Mouse (Mus musculus) limb, embryonic 14.5 days (tissue): ENCODE measurements at regions not wholly inside any gene's neighbourhood (a gene's known extent, or its start where the extent isn't known, plus 50 kb on each side); places are given as distances from the start of the nearest gene placed in this dataset.

Experiments used
- ATAC-seq: fragments of 200-750 bp; cut with Nextera tagmentation; 2 replicates; pipeline ENCODE4 v1.8.0; 2017; ENCODE audit warnings: low read depth, moderate number of reproducible peaks, moderate TSS enrichment; ENCODE audit not compliant: low FRiP score
- DNase-seq: peaks from one replicate; pipeline ENCODE4 v3.0.0-alpha.2; 2015; ENCODE audit warnings: low spot score
- H3K27ac ChIP-seq: fragments of 300-500 bp; sonication (generic); replicated peaks from 2 replicates; pipeline ENCODE4 v1.5.1; 2014; ENCODE audit warnings: low read depth, mild to moderate bottlenecking, low read length, moderate library complexity, mixed read lengths
- H3K27me3 ChIP-seq: fragments of 300-500 bp; sonication (generic); 2 replicates; pipeline ENCODE4 v1.6.1; 2014; ENCODE audit warnings: low read length, mixed read lengths; ENCODE audit not compliant: control insufficient read depth, insufficient read depth
- H3K36me3 ChIP-seq: fragments of 300-500 bp; sonication (generic); 2 replicates; pipeline ENCODE4 v1.6.1; 2014; ENCODE audit warnings: mild to moderate bottlenecking, low read length, moderate library complexity, mixed read lengths; ENCODE audit not compliant: control insufficient read depth, insufficient read depth
- H3K4me1 ChIP-seq: fragments of 300-500 bp; sonication (generic); 2 replicates; pipeline ENCODE4 v1.6.1; 2014; ENCODE audit warnings: antibody characterized with exemption, low read length, mixed read lengths; ENCODE audit not compliant: control insufficient read depth, insufficient read depth
- H3K4me2 ChIP-seq: fragments of 300-500 bp; sonication (generic); replicated peaks from 2 replicates; pipeline ENCODE4 v1.6.1; 2014; ENCODE audit warnings: low read depth, mild to moderate bottlenecking, low read length, moderate library complexity; ENCODE audit not compliant: severe bottlenecking
- H3K4me3 ChIP-seq: fragments of 300-500 bp; sonication (generic); replicated peaks from 2 replicates; pipeline ENCODE4 v1.5.1; 2014; ENCODE audit warnings: low read length
- H3K9ac ChIP-seq: fragments of 300-500 bp; sonication (generic); 2 replicates; pipeline ENCODE4 v1.6.1; 2014; ENCODE audit warnings: mild to moderate bottlenecking, low read depth, low read length, moderate library complexity; ENCODE audit not compliant: severe bottlenecking
- H3K9me3 ChIP-seq: fragments of 300-500 bp; sonication (generic); 2 replicates; pipeline ENCODE4 v1.6.1; 2016; ENCODE audit warnings: low read length; ENCODE audit not compliant: control insufficient read depth
- POLR2A ChIP-seq: fragments of 200-500 bp; IDR thresholded peaks from 2 replicates; pipeline ENCODE4 v1.8.0; 2012; ENCODE audit warnings: inconsistent platforms, mild to moderate bottlenecking, moderate library complexity, borderline replicate concordance; ENCODE audit not compliant: insufficient read depth, insufficient read length; ENCODE audit errors: extremely low read depth
- WGBS: fragments of 180-500 bp; shearing (Covaris S2); extraction: QIAGEN DNeasy Blood & Tissue Kit; methylation state at CpG from one replicate; pipeline ENCODE4 v1.1.7; 2014; 5-methylcytosine and 5-hydroxymethylcytosine counted together

DNA sequence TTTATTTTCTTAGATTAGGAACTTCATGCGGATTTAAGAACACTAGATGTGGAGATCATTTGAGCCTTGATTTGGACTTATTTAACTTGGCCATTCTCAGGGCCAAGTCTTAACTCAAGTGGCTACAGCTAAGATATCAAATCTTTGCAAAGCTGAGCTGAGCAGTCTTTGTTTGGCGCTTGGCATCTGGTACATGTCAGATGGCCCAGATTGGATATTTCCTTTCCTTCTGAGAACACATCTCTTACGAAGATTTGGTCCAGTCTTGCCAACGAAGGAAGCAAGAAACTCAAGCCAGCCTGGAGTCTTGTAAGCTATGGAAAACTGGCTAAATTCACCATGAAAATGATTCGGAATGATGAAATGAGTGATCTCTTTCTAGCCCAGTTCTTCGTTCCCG, 59.1 kb upstream of the Cdc42ep3 start:
- Histone ChIP-seq H3K4me3 (no peak overlapping the region), H3K36me3 (no peaks in the 10 kb centered on the region), H3K4me1 (no peaks in the 10 kb centered on the region), H3K27ac (no peak overlapping the region), H3K27me3 (no peaks in the 10 kb centered on the region), H3K4me2 (no peak overlapping the region), H3K9me3 (no peaks in the 10 kb centered on the region), H3K9ac (no peak overlapping the region)
- DNase-seq (no peak), ATAC-seq (no peak)
- TF ChIP-seq POLR2A = no peak
- WGBS = 91% methylated on average over 7 of the region's 7 CpGs

DNA sequence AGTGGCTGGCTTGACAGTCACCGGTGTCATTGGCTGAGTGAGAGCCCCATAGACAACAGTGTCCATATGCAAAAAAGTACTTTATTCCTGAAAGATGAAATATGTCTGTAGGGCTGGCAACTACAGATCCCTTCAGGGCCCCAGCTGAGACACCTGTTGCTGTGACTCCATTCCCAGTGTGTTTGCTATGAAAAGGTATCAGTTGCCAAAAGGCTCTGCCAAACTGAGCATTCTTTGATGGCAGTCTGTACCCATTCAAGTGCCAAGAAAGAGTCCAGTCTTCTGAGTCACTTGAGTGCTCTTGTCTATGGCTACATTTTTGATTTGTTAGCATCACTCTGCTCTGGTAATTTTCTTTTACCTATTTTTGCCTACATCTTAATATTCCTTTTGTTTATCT, 63.1 kb upstream of the Cdc42ep3 start:
- H3K9ac ChIP-seq = no peak overlapping the region
- 100% methylated on average over 1 of the region's 1 CpGs for WGBS
- no peak overlapping the region for H3K27ac ChIP-seq
- no peak overlapping the region for H3K4me3 ChIP-seq
- H3K4me1 ChIP-seq = no peaks in the 10 kb centered on the region
- no peak overlapping the region for H3K4me2 ChIP-seq
- no peak for TF ChIP-seq POLR2A
- DNase-seq (no peak), ATAC-seq (no peak)
- H3K36me3 ChIP-seq = no peaks in the 10 kb centered on the region
- H3K27me3 ChIP-seq = no peaks in the 10 kb centered on the region
- no peaks in the 10 kb centered on the region for H3K9me3 ChIP-seq

DNA sequence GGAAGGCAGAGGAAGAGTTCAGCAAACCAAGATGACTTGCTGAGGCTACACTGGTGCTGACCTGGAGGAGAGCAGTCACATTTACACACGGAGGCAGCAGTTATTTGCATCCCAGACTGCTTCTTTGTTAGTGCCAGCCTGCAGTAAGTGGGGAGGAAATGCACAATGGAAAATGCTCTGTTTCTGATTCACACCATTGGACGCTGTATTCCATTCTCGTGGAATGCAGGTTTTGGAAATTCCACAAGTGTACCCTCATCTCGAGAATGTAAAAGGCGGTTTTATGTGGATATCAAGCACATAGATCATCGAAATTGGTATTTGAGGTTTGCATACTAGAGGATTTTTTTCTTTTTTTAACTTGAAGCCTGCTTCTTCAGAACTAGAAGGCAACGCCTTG, 66.7 kb upstream of the Cdc42ep3 start:
- Histone ChIP-seq H3K4me3 (no peak overlapping the region), H3K4me1 (no peaks in the 10 kb centered on the region), H3K4me2 (no peak overlapping the region), H3K9me3 (no peaks in the 10 kb centered on the region), H3K9ac (no peak overlapping the region), H3K36me3 (no peaks in the 10 kb centered on the region), H3K27me3 (no peaks in the 10 kb centered on the region), H3K27ac (no peak overlapping the region)
- no peak for ATAC-seq
- TF ChIP-seq POLR2A = no peak
- 49% methylated on average over 7 of the region's 7 CpGs for WGBS
- no peak for DNase-seq

GRCm38 (mm10) chr17:79439182-79439581, 84.3 kb upstream of the Cdc42ep3 start:
- DNase-seq (peak; percentile 77), ATAC-seq (no peak)
- Histone ChIP-seq H3K27ac (no peak overlapping the region), H3K4me1 (no peaks in the 10 kb centered on the region), H3K9ac (no peak overlapping the region), H3K27me3 (no peaks in the 10 kb centered on the region), H3K4me3 (no peak overlapping the region), H3K36me3 (no peaks in the 10 kb centered on the region), H3K9me3 (no peaks in the 10 kb centered on the region), H3K4me2 (no peak overlapping the region)
- no peak for TF ChIP-seq POLR2A

GRCm38 (mm10) chr17:79442507-79443115, 87.7 kb upstream of the Cdc42ep3 start:
- H3K4me1 ChIP-seq = no peaks in the 10 kb centered on the region
- H3K9me3 ChIP-seq = no peaks in the 10 kb centered on the region
- no peak overlapping the region for H3K9ac ChIP-seq
- no peak for TF ChIP-seq POLR2A
- no peak overlapping the region for H3K27ac ChIP-seq
- H3K27me3 ChIP-seq = no peaks in the 10 kb centered on the region
- DNase-seq = no peak
- H3K4me2 ChIP-seq = no peak overlapping the region
- 76% methylated on average over 3 of the region's 3 CpGs for WGBS
- H3K36me3 ChIP-seq = no peaks in the 10 kb centered on the region
- H3K4me3 ChIP-seq = no peak overlapping the region
- no peak for ATAC-seq

DNA sequence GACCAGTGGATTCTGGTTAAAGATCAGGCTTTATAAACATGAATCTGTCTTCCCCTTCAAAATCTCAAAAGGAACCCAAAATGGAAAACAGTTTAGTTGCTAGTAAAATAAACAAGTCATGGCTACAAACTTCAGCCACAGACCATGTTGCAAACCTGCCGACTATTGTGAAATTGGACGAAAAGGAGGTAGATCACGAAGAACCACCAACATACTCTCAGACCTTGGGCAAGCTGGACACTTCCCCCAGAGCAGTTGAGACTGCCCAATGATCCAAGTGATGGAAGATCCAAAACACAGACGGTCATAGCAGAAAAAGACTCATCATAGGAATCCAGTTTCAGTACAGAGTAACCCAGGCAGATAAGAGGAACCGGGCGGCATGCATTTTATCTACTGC, 92.3 kb upstream of the Cdc42ep3 start:
- no peaks in the 10 kb centered on the region for H3K9me3 ChIP-seq
- no peak for DNase-seq
- no peak overlapping the region for H3K4me2 ChIP-seq
- H3K4me1 ChIP-seq = no peaks in the 10 kb centered on the region
- 92% methylated on average over 6 of the region's 6 CpGs for WGBS
- no peaks in the 10 kb centered on the region for H3K27me3 ChIP-seq
- no peak for TF ChIP-seq POLR2A
- no peak overlapping the region for H3K27ac ChIP-seq
- ATAC-seq = no peak
- H3K9ac ChIP-seq = no peak overlapping the region
- H3K4me3 ChIP-seq = no peak overlapping the region
- no peaks in the 10 kb centered on the region for H3K36me3 ChIP-seq
